Mouse (Mus musculus) c-Kit-positive CD71-positive TER-119-positive erythroid progenitor cells, embryonic 14.5 days (primary cell): ENCODE results near the gene Phip.

ENCODE experiments used
- DNase-seq: peaks from one replicate; pipeline ENCODE4 v3.0.0-alpha.2; 2013; ENCODE audit warnings: low spot score

Gene Phip

DNA sequence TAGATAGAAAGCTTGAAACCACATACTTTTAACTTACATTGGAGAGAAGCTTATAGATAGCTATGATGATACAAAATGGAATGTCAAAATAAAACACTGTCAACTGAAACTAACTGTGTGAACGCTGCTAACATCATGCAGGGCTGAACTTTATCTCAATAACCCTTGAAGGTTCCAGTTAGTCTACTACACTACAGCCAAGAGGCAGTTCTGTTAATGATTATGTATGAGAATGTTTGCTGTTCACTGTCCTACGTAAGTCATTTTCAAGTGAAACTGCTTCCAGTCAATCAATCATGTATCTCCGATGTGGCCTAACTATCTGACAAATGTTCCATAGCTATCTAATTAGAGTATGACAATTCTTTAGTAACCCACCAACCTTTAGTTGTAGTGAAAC lies 107.6 kb downstream of the Phip start:
- DNase-seq = no peak

DNA sequence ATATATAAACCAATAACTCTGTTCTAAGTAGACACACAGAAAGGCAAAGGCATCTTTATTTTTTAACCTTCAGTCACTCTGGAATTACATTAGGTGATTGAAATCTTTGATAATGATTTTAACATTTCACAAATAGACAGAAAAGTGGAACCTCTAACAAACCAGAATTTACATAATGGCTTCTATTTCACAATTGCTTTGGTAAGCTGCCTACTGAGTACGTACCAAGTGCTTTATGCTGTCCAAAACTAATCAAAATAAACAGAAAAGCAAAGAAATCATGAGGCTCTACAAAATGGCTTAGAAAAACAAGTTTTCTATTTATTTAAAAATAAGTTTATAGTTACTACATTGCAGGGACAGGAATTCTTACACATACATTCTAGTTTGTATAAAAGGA lies 109.2 kb downstream of the Phip start:
- DNase-seq = no peak

DNA sequence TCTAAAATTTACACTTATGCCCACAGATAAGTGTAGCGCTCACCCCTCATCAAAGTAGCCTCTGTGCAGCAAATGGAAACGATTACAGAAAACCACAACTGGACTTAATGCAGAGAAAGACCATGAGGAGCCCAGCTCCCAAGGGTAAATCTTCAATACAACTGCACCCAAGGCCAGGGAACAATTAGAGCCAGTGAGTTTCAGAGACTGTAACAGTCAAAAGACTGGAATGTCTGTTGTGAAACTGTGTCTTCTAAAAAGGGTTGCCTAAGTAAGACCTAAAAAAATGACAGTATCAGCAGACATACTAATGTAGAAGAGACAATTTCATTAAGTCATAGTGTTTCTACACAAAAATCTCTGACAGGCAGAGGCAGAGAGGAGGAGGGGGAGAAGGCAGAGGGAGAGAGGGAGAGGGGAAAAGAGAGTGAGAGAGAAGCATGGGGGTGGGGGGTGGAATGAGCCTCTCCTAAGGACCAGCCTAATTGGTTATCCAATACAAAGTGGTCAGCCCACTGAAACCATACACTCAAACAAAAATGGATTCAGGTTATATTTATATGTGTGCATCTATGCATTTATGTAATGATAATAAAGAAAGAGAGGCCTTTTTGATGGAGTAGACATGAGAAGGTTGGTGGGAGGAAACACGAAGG lies 113.4 kb downstream of the Phip start:
- DNase-seq = no peak

DNA sequence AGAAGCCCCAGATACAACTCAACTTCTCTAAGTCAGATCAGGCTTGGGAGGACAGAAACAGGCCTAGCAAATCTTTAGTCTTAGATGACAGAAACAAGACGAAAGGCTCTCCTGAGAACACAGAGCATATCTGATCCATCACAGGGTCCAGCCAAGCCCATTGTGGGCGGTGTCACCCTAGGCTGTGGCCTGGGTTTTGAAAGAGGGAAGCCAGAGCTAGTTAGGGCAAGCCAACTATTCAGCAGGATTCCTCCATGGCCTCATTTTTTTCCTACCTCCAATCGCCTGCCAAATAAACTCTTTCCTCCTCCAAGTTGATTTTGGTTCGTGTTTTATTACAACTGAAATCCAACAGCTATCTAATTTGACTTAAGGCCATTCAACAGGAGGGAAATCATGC lies 114.0 kb downstream of the Phip start:
- no peak for DNase-seq

DNA sequence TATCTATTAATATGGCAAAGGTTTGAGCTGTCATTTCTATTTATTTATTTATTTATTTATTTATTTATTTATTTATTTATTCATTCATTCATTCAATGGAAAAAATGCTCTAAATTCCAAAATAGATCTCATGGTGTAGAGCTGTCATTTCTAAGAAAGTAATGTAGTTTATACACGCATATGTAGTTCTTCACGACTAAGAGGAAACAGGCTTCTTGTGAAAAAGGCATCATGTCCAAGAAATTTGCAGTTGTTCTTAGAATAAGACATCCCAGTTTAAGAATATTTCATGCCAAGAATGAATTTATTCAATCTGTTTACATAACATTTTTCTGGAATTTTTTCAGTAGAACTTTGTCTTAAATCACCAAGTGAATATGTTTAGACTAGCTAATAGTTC lies 114.5 kb downstream of the Phip start:
- no peak for DNase-seq

DNA sequence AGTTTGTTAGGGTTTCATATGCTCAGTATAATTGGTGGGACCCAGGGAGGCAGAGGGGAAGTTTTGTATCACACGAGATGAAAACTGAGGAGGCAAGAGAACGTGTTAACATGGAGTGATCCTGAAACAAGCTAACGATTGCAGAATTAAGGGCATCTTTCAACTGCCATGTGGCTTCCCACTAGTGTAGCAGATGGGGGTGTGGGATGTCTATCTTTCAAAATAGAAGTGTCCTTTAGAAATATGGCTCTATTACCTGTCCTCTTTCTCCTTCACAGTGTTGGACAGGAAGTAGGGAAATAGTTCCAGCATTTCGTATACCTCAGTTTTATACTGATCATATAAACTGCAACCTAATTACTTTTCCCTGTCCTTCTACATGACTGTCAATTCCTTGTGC lies 119.1 kb downstream of the Phip start:
- DNase-seq = no peak

DNA sequence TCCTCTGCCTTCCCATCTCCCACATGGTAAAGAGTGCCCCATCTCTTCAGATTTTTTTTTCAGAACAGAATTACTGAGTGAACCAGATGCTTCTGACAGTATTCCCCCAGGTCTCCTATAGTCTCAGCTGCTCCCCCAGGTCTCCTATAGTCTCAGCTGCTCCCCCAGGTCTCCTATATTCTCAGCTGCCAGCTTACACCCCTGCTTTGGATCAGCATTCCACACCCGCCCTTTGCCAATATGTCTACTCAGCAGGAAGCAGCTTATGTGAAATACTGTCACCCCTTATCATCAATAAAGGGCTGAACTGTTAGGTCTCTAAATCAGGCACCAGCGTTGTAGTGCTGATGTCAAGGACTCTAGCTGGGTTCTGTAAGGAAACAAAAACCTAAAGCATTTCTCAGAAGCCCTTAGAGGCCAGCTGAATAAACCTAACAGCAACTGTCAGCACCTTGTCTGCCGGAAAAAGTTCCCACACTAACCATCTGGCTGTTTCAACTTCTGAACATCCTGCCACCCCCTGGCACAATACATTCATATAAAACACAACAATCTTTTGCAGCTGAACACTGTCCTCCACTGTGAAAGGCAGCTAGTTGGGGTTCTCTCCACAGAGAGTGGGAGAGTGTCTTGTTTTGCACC lies 120.2 kb downstream of the Phip start:
- no peak for DNase-seq

DNA sequence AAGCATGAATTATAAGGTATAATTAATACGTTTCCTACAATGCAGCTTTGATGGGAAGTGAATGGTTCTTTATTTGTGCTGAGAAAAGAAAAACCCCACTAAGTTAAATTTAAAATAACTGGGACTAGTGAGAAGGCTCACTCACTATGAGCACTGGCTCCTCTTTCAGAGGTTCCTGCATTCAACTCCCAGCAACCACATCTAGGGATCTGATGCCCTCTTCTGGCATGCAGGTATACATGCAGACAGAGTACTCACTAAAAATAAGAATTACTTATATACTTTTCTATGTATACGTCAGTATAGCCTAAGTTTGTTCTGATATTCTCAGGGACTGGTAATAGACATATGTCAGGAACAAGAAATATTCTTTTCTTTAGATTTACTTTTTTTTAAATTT lies 121.3 kb downstream of the Phip start:
- no peak for DNase-seq

DNA sequence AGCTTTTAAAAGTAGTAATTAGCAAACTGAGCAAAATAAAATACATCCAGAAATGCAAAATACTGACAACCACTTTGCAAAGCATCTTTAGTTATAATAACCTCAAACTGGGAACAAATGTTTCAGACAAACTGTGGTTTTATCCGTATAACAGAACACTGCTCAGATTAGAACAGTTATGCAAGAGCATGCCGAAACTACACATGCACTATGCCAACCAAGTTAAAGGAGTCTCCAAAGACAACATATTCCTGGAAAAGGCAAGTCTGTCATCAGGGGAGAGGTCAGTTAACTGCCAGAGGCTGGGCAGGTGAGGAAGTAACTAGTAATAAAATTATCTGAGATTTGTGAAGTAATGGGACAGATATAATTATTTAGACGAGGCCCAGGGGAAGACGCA lies 132.6 kb downstream of the Phip start:
- no peak for DNase-seq

DNA sequence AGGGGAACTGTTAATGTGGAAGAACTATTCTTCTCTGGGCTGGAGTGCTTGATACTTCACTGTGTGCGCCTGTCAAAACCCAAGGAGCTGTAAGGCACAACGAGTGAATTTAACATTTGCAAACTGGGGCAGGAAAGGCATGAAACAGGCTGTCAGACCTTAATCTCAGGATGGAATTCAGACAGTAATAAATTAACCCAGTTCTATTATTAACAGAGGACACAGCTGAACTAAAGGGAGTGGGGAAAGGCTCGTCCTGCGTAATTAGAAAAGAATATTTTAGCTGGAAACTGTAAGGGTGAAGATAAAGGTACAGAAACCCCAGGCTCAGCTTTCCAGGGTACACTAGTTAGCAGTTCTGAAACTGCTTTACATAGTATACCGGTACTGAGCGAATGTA lies 139.4 kb downstream of the Phip start:
- no peak for DNase-seq

DNA sequence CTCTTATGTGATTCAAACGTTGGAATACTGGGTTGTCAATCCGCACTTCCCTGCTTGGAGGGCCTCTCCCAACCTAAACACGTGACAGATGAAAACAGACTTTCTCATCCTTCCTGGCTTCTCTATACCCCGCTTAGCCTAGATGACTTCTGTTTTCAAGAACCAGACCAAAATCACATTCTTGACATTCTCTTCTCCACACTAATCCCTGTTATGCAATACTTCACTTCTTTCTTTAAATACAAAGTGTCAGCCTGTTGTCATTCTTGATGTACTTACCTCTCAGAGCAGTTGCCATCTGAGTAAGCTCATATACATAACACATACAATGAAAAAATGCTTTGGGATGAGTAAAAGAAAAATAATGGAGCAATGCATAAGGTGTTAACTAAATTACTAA lies 143.4 kb downstream of the Phip start:
- no peak for DNase-seq

DNA sequence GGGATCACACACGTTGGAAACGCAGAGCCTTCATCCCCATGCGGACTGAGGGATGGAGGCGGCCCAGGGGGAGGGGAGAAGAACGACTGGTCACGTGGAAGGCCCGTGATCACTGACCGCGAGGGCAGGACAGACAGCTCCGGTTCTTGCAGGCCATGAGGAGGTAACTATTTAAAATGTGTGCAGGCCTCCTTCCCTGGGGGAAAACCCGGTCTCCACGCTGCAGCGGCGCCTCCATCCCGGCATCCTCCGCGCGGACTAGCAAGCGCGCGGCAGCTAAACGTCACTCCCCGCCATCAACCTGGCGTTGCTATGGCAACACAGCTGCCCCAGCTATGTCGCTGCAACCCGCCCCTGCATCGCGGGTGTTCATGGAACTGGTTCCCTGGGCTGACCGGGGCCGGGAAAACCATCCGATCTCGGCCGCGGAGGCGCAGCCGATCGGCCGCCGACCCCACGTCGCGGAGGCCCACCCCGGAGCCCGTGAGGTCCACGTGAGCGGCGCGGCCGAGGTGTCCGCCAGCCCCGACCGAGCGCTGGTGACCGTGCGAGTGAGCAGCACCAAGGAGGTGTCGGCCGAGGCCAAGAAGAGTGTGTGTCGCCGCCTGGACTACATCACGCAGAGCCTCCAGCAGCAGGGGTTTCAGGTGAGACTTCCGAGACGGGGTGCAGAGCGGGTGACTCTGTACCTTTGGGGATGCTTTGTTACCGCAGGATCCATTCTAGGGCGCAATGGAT lies 145.5 kb downstream of the Phip start:
- DNase-seq = peak; percentile 79

DNA sequence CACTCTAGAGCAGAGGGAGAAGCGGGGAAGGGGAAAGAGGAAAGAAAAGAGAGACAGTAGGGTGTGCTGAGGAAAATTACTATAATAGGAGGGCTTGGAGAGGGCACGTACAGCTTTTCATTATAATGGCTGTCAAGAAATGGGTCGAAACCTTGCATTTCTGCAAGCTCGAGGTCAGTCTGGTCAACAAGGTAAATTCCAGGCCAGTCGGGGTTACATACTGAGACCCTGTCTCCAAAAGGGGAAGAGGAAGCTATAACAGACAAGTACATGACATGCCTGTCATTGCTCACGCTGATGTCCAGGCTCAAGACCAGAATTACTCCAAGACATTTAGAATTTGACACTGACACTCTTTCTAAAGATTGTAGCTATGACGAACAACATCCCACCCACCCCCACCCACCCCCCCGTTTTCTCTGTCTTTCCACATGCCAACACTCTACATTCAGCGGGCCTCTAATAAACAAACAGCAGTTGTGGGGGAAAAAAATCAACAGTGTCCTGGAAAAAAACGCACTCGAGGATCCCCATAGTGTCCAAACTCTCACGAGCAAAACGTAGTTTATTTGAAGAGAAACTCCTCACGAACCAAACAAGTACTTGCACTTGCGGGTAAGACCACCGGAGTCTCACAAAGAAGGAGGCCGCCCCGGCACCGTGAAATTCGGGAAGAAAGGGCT lies 146.2 kb downstream of the Phip start, which contains the start of gene Irak1bp1:
TSS of gene Irak1bp1 (plus strand) at position 534 of the 683 bp plus-strand sequence.
- DNase-seq = no peak

DNA sequence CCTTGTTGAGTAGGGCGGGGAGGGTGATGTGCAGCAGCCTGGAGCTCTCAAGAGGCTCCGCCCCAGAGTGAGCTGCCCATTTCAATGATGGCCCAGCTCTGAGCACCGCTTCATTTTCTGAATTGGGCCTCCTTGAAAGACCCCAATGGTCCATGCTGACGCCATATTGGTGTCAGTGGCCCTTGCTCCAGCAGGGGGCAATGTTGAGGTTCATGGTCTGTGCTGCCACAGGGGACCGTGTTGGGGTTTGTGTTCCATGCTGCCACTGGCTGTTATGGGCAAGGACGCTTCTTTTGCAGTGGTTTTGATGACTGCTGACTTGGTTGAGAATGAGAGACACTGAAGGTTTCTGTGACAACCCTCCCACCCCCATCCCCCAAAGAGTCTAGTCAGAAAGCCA lies 148.9 kb downstream of the Phip start:
- DNase-seq = no peak
